Mouse (Mus musculus) spleen, adult 12 weeks (tissue): ENCODE data around the gene Lmx1a.
A peak's percentile ranks its signal among the peaks of the same experiment; 100 is the strongest.

Source experiments
- DNase-seq: peaks from one replicate; pipeline ENCODE4 v3.0.0; 2022; ENCODE audit warnings: low spot score

The Lmx1a gene

DNA sequence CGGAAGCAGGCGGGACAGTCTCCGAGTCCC, at the start of gene Lmx1a:
Lmx1a (plus strand) TSS at position 6 of the 30 bp plus-strand sequence.
- no peak for DNase-seq

DNA sequence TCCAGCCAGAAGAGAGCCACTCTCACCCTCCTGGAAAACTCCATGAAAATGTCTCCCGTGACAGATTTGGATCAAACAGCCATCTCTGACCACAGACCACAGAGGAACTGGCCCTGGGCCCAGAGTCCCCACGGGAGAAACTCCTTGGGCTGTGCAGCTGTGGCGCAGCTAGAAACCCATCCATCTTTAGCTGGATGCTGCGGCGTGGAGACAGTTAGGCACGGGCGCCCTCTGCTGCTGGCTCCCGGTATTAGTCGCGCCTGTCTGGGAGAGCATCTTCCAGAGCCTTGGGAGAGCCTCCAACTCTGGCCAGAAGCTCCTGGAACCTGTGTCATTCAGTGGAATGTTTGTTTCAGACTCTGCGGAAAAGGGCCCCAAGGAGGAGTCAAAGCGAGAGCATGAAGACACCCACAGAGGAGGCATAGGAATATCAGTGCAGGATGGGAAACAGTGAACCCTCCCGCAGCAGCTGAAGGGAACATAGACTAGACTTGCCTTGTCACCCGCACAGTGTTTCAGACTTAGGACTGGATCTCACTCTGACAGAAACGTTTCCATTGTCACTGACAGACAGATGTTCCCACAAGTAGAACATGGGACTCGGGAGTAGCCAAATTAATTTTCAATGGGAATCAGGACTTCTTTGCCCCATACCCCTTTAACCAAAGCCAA, 44.0 kb upstream of the Lmx1a start:
- DNase-seq, result peak; percentile 15

DNA sequence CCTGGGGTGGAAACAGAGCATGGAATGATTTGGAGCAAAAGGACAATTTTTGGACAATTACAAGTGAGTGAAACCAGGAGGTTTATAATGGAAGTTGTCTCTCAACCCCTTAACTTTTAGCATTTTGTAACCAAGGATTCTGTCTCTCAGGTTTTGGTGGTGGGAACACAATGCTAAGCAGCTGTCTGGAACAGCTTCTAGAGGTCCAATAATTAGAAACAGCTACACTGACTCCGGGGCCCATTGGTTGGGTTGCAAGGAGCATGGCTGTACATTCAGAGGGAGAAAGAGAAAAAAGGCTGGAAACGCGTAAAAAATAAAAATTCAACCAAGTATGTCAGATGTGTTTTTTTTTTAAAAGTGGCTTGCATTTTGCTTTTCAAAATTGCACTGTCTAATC, 40.4 kb upstream of the Lmx1a start:
- no peak for DNase-seq

DNA sequence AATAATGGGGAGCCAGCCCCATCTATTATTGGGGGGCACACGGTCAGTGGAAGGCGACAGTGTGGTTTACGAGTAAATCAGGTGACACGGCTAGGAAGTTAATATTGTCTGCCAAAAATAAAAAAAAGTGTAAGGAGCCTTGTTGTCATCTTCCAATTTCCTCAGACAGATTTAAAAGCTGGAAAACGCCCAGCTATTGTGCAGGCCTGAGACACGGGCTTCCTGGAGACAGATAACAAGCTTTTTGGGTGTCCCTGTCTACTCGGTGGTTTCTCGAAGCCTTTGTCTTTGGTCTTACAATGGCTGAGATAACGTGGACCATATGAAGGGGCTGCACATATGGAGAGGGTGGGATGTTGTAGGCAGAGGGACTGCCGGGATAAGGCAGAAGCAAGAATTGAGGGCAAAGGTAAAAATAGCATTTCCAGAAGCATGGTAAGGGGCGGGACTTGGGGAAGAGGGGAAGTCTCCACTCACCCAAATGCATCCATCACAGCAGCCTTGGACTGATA, 39.9 kb upstream of the Lmx1a start:
- no peak for DNase-seq

DNA sequence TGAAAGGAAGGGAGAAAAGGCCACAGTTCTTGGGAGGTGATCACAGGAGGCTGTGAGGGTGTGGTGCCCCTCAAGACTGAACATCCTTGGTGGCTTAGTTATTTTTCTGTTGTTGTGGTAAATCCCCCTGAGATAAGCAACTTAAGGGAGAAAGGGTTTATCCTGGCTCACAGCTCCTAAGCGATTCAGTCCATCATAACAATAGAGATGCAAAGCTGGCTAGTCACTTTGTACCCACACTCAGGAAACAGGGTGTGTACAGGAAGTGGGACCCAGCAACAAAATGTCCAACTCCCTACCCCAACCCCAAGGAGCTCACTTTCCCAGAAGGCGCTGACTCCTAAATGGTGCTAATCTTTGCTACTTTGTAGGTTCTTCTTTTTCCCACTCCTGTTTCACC, 36.7 kb upstream of the Lmx1a start:
- no peak for DNase-seq

GRCm38 (mm10) chr1:167659065-167659464, 30.0 kb upstream of the Lmx1a start:
- no peak for DNase-seq

- DNase-seq, result no peak
Observed at GRCm38 (mm10) chr1:167660521-167661101, 28.4 kb upstream of the Lmx1a start.

DNA sequence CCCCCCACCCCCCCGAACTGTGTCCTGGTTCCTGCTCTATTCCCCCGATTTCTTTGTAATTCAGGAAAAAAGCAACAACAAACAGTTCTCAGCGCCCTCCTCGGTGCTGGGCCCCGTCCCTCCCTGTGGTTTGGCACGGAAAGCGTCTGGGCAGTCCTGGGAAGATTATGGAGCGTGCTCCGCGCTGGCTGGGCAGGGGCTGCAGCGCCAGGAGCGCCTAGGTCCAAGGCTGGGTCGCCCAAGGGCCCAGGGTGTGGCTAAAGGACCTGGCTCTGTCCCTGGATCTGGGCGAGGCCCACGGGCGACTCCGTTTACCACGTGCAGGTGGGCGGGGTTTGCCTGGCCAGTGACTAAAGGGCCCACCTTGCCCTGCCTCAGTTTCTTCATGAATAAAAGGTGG, 27.9 kb upstream of the Lmx1a start:
- no peak for DNase-seq

DNA sequence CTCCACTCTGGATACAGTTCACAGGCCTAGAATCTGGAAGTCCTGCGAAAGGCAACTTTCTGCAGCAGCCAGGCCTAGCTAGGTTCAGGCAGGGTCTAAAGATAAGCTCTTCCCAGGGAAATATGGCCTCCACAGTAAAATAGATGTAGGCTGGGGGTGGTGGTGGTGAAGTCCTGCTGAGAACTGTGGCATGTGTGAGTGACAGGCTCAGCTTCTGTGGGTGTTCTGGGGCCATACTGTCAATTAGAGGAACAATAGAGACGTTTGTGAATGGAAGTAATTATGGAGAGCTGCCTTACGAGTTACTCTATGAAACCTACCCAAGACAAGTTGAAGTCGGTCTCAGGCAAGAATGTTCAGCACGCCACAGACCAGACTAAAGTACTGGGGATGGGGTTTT, 25.9 kb upstream of the Lmx1a start:
- DNase-seq, result no peak

DNA sequence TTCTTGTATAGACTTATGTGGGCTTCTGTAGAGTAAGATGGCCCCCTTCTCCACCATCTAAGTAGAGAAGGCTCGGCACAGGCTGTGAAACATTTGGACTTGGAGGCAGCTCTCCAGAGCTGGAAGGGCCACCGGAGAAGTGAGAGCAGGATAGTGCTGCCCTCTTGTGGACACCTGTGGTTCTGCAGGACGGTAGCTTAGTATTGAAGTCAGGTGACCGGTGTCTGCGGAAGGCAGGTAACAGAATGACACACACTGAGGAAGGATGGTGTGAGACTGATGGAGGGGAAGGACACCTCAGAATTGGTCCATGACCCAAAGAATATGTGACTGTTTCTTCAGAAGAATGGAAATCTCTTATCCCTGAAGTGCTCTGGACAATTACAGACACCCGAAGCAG, 19.2 kb upstream of the Lmx1a start:
- peak; percentile 7 for DNase-seq

DNA sequence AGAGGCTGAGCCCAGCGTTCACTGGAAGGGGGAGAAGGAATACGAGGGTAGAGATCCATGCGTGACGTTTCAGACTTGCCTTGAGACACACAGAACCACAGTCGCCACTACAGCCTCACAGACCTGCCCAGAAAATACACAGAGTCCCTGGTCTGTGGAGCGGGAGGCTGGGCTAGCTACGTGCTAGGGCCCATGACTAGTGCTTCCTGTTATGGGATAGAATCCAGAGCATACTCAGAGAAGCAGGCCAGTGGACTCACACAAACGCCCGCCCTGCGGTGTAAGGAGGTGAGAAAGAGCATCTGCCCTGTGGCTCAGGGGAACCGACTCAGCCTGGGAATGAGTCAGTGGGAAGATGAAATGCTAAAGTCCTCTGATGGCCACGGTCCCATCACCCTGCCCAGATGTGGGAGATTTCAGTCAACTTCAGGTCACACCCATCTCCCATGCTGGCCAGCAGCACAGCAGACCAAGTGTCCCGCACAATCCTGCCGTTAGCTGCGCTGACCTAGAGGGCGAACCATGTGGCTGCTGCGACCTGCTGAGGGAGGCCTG, 16.5 kb upstream of the Lmx1a start:
- no peak for DNase-seq

GRCm38 (mm10) chr1:167679061-167679460, 10.0 kb upstream of the Lmx1a start:
- DNase-seq, result no peak

- no peak for DNase-seq
Observed at GRCm38 (mm10) chr1:167688001-167688346, 1.1 kb upstream of the Lmx1a start.

GRCm38 (mm10) chr1:167688347-167689231, 448 bp upstream of the Lmx1a start:
- DNase-seq, result no peak

- no peak for DNase-seq
Observed at GRCm38 (mm10) chr1:167689262-167690137, 463 bp downstream of the Lmx1a start.

DNA sequence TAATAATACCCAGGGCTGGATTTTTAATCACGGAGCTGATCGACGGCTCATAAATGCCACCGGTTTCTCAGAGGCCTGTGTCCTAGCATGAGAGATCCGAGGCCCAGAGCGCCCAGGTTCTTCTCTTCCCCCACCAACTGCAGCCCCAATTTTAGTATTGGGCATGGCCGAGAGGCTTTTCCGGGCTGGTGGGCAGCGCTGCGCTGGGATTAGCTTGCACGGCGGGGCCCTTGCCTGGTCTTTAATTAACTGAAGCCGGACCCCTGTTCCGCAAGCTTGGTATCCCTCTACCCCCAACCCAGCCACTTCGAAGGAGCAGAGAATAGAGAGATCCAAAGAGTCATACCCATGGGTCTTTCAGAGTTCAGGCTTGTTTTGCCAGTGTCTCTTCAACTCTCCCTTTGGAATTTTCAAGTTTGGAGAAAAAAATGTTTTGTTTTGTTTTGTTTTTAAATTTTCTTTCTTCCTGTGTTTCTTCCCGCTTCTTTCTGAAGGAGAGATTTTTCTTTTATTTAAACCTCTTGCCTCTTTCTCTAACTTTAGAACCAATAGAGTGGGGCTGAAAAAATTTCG, 1.2 kb downstream of the Lmx1a start:
- no peak for DNase-seq

DNA sequence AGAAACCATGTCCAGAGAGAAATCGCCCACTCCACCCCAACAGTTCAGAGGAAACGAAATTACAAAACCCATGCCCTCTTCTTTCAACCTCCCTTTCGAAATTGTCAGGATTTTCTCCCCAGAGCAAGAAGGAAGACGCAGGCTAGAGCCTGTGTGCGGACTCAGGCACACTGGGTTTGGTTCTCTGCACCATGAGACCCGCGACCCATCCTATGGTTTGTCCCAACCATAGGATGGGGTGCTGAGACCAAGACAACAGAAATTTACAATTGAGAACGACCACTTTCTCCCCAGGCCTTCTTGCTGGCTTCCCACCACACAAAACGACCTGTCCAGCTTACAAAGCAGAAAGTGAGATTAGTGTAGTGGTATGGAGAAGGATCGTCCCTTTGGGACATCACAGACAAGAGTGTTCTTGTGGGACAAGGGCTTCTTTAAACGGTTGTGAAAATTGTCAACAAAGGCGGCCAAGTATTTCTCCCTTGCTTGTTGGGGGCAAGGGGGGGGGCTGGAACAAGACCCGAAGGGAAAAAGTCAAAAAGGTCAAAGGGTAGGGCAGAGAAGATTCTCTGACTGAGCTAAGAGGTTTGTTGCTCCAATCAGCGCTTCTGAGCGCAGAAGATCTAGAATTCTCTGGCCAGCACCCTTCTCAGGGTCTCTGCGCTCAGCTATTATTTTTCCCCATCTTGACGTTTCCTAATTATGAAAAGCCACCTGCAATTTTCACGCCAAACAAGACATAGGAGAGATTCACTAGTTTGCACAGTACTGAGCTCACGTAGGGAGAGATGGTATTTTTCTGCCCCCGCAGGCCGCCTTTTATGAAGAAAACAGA, 1.9 kb downstream of the Lmx1a start:
- no peak for DNase-seq

DNA sequence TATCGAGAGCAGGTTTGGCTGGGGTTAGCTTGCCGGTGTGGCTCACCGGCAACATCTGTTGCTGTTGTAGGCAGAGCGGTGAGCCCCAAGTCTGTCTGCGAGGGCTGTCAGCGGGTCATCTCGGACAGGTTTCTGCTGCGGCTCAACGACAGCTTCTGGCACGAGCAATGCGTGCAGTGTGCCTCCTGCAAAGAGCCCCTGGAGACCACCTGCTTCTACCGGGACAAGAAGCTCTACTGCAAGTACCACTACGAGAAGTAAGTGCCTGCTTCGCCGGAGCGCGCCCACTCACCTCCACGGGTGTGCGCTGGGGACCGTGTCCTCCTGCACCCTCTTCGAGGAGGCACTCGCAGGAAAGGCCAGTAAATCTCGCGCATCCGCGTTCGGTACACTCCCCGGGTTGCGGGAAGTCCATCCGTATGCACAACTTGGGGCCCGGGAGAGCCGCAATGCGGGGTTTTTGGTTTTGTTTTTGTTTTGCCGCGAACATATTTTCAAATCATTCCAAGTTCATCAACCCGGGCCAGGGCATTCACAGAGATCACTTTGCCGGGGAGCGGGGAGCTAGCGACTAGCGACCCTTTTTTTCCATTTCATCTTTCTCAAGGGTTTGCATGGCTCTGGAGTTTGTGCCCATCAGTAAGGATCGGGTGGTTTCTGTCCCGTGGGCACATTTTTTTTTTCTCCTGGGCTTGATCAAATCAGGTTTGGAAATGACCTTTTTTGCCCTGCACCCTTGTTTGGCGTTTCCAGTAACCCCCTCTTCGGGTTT, 3.1 kb downstream of the Lmx1a start:
- DNase-seq, result no peak

- DNase-seq, result no peak
Observed at GRCm38 (mm10) chr1:167692683-167693045, 3.6 kb downstream of the Lmx1a start.

DNA sequence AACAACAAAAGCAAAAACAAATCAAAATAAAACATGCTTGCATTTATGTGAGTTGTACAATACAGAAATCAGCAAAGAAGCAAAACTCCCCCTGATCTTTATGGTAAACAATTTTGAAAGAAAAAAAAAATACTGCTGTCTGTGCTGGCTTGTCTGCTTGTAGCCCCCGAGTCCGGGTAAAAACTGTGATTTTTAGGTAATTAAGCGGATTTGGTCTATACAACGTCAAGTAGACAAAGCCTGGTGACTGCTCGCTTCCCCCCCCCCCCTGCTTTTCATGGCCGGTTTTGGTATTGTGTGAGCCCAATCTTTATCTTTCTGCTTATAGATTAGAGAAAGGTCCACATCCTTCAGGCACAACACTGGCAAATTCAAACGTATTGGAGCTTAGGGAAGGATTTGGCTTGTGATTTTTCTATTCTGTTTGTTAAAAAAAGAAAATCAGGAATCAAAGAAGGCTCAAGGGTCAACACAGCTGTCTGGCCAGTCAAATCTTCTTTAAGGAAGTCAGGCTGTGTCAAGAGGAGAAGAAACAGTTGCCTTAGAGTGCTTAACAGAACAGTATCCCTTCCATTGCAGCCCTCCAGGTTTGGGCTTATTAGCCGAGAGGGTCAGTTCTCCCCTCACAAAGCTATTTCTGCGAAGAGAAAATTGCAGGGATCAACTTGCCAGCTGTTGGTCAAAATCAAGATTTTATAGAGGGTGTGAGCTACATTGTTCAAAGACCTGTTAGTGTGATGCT, 4.6 kb downstream of the Lmx1a start:
- DNase-seq, result no peak
